Mouse (Mus musculus) testis, adult 2 months (tissue): ENCODE data around the gene Cldnd1. TPM values are rescaled to one million over a fixed set of nuclear protein-coding genes. Genes with fewer than 3 reads are reported as not detected.

ENCODE experiments used
- H3K27ac ChIP-seq: fragments of 200-500 bp; 2 replicates; pipeline ENCODE4 v1.5.1; 2012; ENCODE audit warnings: low read depth, low read length; ENCODE audit not compliant: control insufficient read depth, insufficient read depth
- H3K27me3 ChIP-seq: fragments of 200-500 bp; 2 replicates; pipeline ENCODE4 v1.6.1; 2012; ENCODE audit warnings: mild to moderate bottlenecking, low read length, moderate library complexity; ENCODE audit not compliant: control insufficient read depth, insufficient read depth
- H3K36me3 ChIP-seq: fragments of 200-500 bp; 2 replicates; pipeline ENCODE4 v1.6.1; 2012; ENCODE audit warnings: mild to moderate bottlenecking, low read length; ENCODE audit not compliant: control insufficient read depth, insufficient read depth
- H3K4me1 ChIP-seq: fragments of 200-500 bp; 2 replicates; pipeline ENCODE4 v1.6.1; 2012; ENCODE audit warnings: low read length; ENCODE audit not compliant: control insufficient read depth, insufficient read depth
- H3K4me3 ChIP-seq: fragments of 200-500 bp; 2 replicates; pipeline ENCODE4 v1.5.1; 2012; ENCODE audit warnings: low read depth, mild to moderate bottlenecking, low read length, moderate library complexity, mixed read lengths; ENCODE audit not compliant: control insufficient read depth
- CTCF ChIP-seq: fragments of 200-500 bp; IDR thresholded peaks from 2 replicates; pipeline ENCODE4 v1.5.1; 2012; ENCODE audit warnings: low read depth, mild to moderate bottlenecking, inconsistent platforms, low read length, moderate library complexity; ENCODE audit not compliant: control insufficient read depth, insufficient read depth, insufficient replicate concordance
- POLR2A ChIP-seq: fragments of 200-500 bp; IDR thresholded peaks from 2 replicates; pipeline ENCODE4 v1.6.1; 2012; ENCODE audit warnings: low read depth, mild to moderate bottlenecking, inconsistent platforms, low read length, moderate library complexity; ENCODE audit not compliant: control insufficient read depth
- polyA plus RNA-seq: library from polyadenylated mRNA; depleted of rRNA; stranded (reverse); fragments of >200 nt; gene quantifications from 2 replicates; pipeline ENCODE4 v1.2.3, GENCODE M21; 2012; rRNA removed

Cldnd1 gene
- polyA plus RNA-seq, 1 experiment = 50.5 TPM

DNA sequence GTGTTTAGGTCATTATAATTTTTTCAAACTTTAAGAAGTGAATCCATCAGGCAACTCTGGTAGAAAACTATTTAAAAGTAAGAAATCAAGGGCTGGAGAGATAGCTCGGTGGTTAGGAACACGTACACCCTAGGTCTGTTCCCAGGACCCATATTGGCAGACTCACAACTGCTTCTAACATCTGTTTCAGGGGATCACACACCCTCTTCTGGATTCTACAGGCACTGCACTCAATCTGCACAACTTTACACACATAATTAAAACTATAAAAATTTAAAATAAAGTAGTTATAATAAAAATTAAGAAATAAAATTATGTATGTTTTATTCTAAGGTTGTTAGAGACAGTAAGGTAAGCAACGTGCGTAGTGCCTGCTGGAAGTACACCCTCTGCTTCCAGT is 10.5 kb downstream of the Cldnd1 start:
- no peaks in the 10 kb centered on the region for H3K4me1 ChIP-seq
- no peaks in the 10 kb centered on the region for H3K27me3 ChIP-seq
- no peaks in the 10 kb centered on the region; the same call in 1 of the 2 replicates for H3K36me3 ChIP-seq
- H3K27ac ChIP-seq = no peak overlapping the region
- no peak for TF ChIP-seq POLR2A
- TF ChIP-seq CTCF = no peak
- H3K4me3 ChIP-seq = no peak overlapping the region

DNA sequence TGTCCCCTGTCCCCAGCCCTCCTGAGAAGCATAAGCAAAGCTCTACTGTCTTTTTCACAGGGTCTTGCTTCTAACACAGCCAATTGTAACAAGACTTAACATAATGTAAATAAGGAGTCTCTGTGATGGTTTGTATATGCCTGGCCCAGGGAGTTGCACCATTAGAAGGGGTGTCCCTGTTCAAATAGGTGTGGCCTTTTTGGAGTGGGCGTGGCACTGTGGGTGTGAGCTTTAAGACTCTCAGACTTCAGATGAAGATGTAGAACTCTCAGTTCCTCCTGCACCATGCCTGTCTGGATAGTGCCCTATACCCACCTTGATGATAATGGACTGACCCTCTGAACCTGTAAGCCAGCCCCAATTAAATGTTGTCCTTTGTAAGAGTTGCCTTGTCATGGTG is 11.1 kb downstream of the Cldnd1 start:
- Histone ChIP-seq H3K4me1 (no peaks in the 10 kb centered on the region), H3K27ac (no peak overlapping the region), H3K4me3 (no peak overlapping the region), H3K27me3 (no peaks in the 10 kb centered on the region), H3K36me3 (no peaks in the 10 kb centered on the region; the same call in 1 of the 2 replicates)
- TF ChIP-seq POLR2A (no peak), CTCF (no peak)

DNA sequence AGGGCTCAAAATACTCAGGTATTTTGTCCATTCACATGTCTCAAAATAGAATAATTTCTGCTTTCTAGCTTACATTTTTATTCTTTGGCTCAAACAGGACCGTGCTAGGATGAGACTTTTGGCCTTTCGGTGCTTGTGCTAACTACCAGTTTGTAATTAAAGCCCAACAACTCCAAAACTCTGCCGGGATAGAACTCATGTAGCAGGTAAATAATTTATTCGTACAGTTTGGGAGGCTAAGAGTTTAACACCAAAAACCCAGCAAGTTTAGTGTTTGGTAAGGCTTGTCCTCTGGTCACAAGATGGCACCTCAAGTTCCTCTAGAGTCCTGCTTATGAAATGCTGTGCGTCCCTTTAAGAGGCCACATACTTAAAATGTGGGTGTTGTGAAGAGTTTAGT is 13.0 kb downstream of the Cldnd1 start:
- no peak for TF ChIP-seq POLR2A
- TF ChIP-seq CTCF = no peak
- no peaks in the 10 kb centered on the region for H3K4me1 ChIP-seq
- no peak overlapping the region for H3K4me3 ChIP-seq
- no peaks in the 10 kb centered on the region for H3K36me3 ChIP-seq
- H3K27me3 ChIP-seq = no peaks in the 10 kb centered on the region
- no peak overlapping the region for H3K27ac ChIP-seq

DNA sequence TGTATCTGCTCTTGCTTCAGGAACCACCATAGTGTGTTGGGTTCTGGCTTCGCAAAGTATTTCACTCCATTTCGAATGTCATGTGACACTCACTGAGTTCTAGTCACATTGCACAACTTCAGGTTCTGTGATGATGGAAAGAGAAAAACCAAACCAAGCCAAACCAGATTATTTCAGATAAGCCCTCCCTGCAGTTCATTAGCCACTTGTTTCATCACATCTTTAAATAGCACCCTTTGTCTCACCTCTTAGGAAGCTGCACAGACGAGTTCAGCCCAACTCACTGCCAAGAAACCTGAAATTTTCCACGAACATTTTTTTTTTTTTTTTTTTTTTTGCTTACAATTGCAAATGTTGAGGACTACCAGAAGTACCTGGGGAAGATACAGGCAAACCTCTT is 19.0 kb downstream of the Cldnd1 start:
- TF ChIP-seq CTCF = no peak
- TF ChIP-seq POLR2A = no peak

DNA sequence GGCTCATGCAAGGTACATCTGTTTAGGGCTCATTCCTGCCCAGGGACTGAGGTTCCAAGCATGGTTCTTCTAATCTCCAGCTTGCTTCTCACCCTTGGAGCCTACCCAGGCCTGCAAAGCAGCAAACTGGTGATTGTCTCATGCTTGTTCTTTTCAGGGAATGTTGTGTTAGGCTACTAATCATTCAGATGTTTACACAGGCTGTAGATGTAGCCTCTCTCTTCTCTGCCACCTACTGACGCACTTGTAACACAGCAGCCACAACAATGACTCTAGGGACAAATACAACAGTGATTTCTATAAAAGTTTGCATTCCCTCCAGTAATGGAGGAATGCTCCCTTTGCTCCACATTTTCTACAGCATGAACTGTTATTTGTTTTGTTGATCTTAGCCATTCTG is 23.6 kb downstream of the Cldnd1 start:
- Histone ChIP-seq H3K27ac (no peak overlapping the region), H3K4me3 (no peak overlapping the region), H3K4me1 (no peaks in the 10 kb centered on the region), H3K36me3 (no peaks in the 10 kb centered on the region), H3K27me3 (no peaks in the 10 kb centered on the region)
- TF ChIP-seq CTCF (no peak), POLR2A (no peak)

More for the DNA sequence above, 19.0 kb downstream of the Cldnd1 start:
- Histone ChIP-seq H3K4me3 (no peak overlapping the region), H3K36me3 (no peaks in the 10 kb centered on the region), H3K4me1 (no peaks in the 10 kb centered on the region), H3K27me3 (no peaks in the 10 kb centered on the region), H3K27ac (no peak overlapping the region)

DNA sequence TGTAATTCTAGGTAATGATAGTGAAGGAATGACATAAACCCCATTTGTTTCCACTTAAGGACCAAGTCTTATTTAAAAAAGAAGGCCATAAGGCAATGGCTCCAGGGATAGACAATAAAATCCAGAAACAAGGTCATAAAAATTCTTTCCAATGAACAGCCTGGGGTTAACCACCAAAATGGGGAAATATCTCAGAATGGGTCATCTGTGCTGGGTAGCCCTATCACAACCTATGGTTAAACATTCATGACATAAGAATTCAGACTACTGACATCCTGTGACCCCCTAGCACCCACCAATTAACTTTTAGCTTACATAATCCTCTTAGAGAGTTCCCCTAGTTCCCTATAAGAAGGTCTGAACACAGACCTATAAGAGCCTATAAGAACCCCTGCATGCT is 28.5 kb downstream of the Cldnd1 start:
- no peak for TF ChIP-seq CTCF
- Histone ChIP-seq H3K36me3 (no peaks in the 10 kb centered on the region), H3K27me3 (no peaks in the 10 kb centered on the region), H3K4me3 (no peak overlapping the region), H3K4me1 (no peaks in the 10 kb centered on the region), H3K27ac (no peak overlapping the region)

DNA sequence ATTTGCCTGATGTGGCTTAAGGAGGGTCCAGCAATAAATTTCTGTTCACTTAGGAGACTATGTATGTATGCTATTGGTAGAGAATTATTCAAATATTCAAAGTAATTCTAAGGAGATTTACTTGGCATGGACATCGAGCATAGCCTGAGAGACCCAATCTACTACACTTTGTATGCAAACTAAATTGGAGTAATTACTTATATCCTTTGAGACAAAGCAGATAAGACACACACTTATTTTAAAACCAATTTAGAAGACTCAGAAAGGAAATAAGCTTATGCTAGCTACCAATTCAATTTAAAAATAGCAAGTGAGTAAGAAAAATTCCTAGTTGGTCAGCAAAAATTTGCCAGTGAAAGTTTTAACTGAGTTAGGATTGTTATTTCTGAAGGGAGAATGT is 35.4 kb downstream of the Cldnd1 start, which contains the start of gene Olfr172:
Gene Olfr172, minus strand, starts transcription at position 101 of the 400 bp plus-strand sequence.
- no peaks in the 10 kb centered on the region for H3K36me3 ChIP-seq
- TF ChIP-seq POLR2A (no peak), CTCF (no peak)
- H3K4me3 ChIP-seq = no peak within 1 kb of the TSS
- no peaks in the 10 kb centered on the region for H3K27me3 ChIP-seq
- no peaks in the 10 kb centered on the region for H3K4me1 ChIP-seq
- no peak within 1 kb of the TSS for H3K27ac ChIP-seq

Other genes with a start within 250 kb of the Cldnd1 start
- gene St3gal6, start 203.7 kb upstream of the Cldnd1 start, polyA plus RNA-seq = 24.2 and 27.0 TPM in 2 replicates
- not detected in 2 replicates for gene Gm813, start 110.9 kb upstream of the Cldnd1 start, polyA plus RNA-seq
- gene E330017A01Rik, start 89.2 kb upstream of the Cldnd1 start, polyA plus RNA-seq = 0.09 and 0.16 TPM in 2 replicates
- gene Cpox, start 57.6 kb upstream of the Cldnd1 start, polyA plus RNA-seq = 2.1 and 2.2 TPM in 2 replicates
- 3.8 and 4.2 TPM in 2 replicates for gene Gpr15, start 8.8 kb upstream of the Cldnd1 start, polyA plus RNA-seq
- not detected in 2 replicates for gene Olfr172, start 35.3 kb downstream of the Cldnd1 start, polyA plus RNA-seq
- gene Olfr173, start 72.4 kb downstream of the Cldnd1 start, polyA plus RNA-seq = not detected in 2 replicates
- gene Olfr175-ps1, start 98.9 kb downstream of the Cldnd1 start, polyA plus RNA-seq = not detected in 2 replicates
- not detected in 2 replicates for gene Olfr177, start 146.9 kb downstream of the Cldnd1 start, polyA plus RNA-seq
- not detected in 2 replicates for gene Olfr178, start 164.2 kb downstream of the Cldnd1 start, polyA plus RNA-seq
- gene Olfr181, start 200.8 kb downstream of the Cldnd1 start, polyA plus RNA-seq = 0.28 and 0.83 TPM in 2 replicates
- gene Olfr180, start 201.5 kb downstream of the Cldnd1 start, polyA plus RNA-seq = 0.27 and 0.34 TPM in 2 replicates